Mouse (Mus musculus): ENCODE results near the gene Tbx2. TPM values are rescaled to one million over a fixed set of nuclear protein-coding genes. Genes with fewer than 3 reads are reported as not detected.

Tbx2 gene
- polyA plus RNA-seq, 3 experiments from 2014 or later: not detected

DNA sequence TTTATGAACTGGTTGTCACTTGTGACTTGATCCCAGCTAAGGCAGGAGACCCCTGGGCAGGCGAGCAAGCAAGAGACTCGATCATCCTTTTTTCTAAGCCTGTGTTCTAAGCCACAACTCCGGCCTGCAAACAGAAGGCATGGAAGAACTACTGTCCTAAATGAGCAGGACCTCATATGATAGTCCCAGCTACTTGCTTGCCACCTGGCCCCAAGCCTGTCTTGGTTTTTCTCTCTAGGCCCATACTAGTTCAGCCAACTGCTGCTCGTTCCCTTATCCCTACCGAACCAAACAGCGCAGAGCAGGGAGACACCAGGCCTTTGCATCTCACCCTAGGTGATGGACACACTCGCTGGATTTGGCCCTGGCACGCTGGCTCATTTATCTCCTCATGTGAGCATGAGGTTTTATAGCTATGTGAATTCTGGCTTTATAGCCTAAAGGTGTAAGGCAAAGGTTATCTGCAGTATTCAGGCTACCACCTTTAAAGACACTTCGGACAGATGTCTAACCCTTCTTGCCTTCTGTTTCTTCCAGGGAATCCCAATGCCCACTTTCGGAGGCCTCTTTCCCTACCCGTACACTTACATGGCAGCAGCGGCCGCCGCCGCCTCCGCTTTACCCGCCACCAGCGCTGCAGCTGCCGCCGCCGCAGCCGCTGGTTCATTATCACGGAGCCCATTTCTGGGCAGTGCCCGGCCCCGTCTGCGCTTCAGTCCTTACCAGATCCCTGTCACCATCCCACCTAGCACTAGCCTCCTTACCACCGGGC is 7.9 kb downstream of the Tbx2 start:
- no peak for ATAC-seq

DNA sequence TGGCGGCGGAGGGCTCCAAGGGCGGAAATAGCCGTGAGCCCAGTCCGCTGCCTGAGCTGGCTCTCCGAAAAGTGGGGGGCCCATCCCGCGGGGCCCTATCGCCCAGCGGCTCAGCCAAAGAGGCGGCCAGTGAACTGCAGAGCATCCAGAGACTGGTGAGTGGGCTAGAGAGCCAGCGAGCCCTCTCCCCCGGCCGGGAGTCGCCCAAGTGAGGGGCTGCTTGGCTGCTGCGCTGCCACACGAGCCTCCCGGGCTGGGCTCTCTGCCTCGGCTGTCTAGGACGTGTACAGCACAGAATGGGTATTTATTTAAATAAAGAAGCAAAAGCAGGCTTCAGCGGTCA is 8.4 kb downstream of the Tbx2 start:
- ATAC-seq: no peak

DNA sequence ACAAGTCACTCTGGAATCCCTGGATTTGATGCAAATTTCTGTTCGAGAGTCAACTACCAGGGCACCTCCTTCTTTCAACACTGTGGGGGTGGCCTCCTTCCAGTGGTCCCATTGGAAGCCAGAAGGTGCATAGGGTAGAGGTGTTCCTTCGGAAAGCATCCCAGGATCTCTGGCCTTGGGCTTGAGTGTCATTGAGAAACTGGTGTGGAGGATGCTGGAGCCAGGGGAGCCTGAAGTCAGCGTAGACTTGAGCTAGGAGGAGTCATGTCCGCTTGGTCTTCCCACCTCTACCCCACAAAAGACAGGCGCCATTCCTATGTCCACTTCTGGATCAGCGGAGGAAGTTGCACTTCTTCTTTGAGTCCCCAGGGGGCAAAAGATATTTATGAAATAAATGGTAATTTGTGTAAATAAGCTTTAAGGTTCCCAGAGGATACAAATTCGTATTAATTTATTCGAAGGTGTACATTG is 8.9 kb downstream of the Tbx2 start:
- ATAC-seq: no peak

DNA sequence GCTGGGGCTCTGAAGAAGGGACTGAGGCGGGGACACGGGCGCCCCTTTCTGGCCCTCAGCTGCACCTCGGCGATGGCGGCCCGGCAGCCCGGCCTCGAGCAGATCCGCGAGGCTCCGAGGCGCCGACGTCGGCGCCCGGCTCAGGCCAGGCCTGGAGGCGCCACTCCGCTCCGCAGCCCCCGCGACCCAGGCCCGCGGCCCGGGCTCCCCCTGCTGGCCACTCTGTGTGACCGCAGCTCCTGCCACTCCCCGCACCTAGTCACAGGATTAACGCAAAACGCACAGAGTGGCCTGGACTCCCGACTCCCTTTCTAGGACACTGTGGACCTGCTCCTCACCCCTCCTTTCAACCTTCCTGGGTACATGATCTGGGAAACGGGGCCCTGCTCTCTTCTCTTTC is 9.6 kb downstream of the Tbx2 start:
- ATAC-seq: peak; percentile 54

DNA sequence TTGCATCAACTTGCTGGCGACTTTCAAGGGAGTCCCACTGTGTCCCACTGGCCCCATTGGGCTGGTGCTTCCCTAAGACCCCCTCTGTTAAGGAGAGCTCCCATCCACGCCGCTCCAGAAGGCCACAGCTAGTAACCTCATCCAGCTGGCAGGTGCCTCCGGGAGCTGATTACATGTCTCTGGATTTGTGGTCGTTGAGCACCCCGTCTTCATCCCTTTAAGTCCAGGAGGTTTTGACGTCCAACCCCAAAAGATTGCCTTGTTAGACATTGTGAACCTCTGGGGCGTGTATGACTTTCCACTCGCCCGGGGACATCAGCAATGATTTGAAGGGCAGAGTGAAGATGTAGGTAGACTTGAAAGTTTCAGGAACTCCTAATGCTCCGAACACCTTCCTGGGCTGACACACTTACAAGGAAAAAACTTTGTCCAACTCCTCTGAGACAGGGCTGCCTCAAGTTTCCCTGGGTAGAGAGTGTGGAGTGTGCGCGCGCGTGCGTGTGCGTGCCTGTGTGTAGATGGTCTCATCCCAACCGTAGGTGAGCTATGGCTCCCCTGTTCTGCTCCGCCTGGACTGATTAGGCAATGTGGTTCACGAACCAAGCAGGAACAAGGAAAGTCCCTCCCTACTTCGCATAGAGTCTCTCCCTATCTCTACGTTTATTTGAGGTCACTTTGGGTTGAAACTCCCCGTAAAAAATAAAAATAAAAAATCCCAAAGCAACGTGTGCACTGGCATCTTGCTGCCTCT is 10.4 kb downstream of the Tbx2 start:
- ATAC-seq: no peak

DNA sequence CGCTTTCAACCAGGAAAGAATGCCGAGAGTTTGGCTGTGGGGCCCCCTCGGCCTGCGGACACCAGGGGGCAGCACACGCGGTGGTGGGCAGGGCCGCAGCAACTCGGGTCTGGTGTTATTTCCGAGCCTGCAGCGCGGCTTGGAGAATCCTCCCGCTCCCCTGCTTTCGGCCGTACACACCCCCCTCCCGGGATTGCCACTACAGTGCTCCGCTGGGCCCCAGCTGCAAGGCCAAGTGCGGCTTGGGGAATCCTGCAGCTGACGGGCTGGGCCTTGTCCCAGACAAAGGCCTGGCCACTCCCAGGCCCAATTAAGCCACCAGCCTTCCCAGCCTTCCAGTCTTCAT is 11.0 kb downstream of the Tbx2 start:
- no peak for ATAC-seq

DNA sequence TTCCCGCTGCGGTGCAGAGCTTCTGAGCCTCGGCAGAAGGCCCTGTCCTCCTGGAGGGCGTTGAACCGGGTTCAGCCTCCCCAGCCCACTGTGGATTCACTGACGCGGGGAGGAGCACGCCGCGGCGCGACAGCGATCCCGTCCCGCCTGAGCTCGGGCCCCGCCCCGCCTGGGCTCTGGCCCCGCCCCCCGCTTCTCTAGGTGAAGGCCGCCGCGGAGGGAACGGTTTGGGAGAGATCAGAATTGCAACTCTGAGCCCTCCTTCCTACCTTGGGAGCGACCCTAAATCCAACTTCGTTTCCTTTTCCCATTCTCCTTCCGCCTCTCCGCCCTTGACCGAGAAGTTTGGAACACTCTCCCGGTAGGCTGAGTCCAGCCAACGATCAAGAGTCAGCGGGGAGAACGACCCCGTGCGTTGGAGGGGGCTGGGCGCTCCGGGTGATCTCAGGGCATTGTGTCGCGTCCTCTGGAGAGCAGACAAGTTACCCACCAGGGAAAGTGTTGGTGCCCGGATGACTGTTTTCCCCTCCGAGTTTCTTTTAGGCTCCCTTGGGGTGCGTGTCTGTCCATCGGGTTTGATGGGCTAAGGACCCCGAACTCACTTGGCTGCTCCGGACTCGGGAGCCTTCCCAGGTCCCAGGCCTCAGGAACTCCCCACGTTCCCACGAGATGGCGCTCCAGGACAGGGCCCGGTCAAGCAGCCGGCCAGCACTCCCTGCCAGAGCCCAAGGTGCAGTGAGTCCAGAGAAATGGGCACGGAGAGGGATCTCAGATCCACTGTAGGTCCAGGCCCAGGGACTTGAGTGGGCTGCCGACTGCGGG is 12.0 kb downstream of the Tbx2 start:
- ATAC-seq: no peak

DNA sequence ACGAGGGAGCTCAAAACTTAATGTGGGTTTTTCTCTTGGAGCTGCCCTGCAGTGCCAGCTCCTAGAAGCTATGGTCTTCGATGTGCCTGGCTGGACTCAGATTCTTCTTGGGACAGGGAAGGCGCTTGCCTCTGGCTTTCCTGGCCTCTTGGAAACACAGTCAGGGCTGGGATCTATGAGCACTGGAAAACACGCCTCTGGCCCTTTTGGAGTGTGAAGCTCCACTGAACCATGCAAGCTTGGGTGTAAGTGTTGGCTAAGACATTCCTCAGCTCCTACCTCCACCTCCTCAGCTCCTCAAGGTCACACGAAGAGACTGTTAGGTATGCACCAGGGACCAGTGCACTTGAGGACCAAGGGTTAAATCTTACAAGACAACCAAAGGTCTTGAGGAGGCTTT is 12.6 kb downstream of the Tbx2 start:
- ATAC-seq: no peak

DNA sequence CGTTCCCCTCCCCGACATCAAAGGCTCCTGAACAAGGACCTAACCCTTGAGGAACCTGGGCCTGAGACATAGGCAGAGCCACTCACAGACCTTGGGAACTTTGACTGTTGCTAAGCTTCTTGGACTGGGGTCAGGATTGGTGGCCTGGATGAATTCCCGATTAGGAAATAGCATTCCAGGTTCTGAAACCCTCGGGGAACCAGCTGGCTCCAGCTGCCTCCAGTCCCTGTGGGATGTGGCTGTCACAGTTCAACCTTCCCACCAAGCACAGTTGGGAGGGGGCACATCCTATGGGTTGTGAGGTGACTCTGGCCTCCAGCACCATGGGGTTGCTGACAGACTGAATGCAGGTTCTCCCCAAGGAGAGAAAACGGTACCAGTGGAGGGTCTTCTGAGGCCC is 13.6 kb downstream of the Tbx2 start:
- no peak for ATAC-seq

DNA sequence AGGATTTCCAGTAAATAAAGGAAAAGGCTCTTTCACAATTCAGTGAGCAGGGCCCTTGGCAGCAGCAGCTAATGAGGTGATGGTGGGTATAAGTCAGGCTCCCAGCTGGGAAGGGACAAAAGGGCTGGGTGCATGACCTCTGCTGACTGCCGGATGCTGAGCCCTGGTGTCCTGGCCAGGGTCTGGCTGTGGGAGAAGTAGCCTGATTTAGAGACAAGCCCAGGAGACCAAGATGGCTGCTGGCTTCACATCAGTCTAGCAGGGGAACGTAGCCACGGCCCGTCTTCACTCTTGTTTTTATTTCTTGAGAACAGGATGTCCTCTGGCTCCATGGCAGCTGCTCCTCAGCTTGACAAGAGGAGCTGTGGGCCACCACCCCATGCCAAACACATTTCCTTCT is 14.2 kb downstream of the Tbx2 start:
- no peak for ATAC-seq

DNA sequence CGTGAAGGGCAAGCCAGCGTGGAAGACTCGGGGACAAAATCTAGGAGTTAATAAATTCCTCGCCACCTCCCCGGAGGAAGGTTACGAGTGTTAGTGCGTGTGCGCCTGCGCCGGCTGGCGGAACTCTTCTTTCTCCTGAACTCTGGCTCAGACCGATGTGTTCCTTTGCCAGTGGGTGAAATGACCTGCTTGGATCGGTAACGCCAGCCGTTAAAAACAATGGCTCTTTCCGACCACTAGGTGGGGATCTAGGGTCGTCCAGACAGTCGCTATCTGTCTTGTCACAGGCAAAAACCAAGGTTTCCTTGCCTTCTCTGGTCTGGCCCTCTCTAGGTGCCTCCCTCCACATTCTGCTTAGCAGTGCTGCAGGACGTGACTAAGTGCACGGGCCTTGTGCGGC is 16.7 kb downstream of the Tbx2 start:
- peak; percentile 67 for ATAC-seq

DNA sequence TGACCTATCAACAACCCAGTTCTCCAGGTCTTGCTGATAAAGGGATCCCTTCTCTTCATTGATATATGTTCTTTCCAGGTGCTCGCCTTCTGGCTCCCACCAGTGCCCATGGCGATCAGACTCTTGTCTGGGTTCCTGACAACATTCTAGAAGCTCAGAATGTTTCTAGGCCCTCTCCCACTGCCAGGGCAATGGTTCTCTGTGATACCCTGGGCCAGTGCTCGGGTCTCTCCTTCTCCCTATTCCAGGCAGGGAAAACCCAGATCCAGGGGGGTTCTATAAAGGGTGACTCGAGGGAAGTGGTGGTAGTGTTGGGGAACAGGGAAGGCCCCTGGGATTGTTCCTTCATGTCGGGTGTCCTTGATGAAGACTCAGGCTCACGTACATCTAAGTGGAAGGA is 17.9 kb downstream of the Tbx2 start, which contains the start of gene Gm11444:
Gene Gm11444 (minus strand): TSS at position 101 of the 400 bp plus-strand sequence.
- no peak for ATAC-seq

DNA sequence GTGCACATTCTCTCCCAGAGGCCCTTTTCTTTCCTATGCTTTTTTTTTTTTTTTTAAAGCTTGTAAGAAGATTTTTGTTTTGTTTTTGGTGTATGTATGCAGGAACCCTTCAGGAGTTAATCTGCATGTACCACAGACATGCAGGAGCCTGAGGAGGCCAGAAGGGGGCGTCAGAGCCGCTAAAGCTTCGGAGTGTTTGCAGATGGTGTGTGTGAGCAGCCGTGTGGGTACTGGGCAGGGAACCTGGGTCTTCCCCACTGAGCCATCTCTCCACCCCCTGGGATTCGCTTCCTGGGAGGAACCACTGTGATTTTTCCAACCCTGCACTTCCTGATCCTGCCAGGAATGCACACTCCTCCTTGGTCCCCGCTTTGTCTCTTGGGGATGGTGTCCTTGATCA is 18.4 kb downstream of the Tbx2 start:
- ATAC-seq: no peak

DNA sequence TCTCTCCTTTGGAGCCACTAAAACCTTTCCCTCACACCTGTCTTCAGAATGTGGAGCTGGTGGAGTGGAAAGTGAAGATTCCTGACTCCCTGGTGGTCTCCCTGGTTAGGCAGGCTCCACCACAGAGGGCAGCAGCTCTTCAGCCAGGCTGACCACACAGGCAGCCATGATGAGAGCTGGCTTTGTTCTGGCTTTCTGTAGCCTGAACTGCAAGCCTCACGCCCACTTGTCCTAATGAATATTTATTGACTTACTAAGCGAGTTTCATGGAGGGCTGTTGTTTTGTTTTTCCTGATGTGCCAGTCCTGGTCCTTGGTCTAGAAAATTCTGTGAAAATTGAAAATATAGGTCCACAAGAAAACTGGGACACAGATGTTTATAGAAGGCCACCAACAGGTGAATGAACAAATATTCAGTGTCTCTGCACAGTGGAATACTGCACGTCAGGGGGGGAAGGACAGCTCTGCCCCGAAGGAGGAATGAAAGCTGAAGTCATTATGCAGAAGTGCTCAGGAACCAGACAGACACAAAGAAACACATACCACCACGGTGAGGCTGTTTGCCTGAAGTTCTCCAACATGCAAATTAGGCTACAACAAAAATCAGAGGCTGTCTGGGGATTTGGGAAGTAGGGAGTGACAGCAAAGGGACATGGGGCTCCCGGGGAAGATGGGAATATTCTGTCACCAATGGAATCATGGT is 25.8 kb downstream of the Tbx2 start:
- ATAC-seq: no peak

DNA sequence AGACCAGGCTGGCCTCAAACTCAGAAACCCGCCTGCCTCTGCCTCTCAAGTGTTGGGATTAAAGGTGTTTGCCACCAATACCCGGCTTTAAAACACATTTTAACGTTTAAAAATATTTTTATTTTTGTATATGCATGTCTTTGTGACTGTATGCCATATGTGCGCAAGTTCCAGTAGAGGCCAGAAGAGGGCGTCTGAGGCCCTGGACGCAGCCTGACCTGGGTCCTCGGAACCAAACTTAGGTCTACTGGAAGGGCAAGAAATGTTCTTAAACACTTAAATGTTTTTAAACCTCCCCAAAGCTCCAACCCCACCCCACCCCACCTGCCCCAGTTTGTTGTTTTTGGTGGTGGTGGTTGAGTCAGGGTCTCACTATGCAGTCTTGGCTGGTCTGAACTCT is 32.0 kb downstream of the Tbx2 start:
- no peak for ATAC-seq

DNA sequence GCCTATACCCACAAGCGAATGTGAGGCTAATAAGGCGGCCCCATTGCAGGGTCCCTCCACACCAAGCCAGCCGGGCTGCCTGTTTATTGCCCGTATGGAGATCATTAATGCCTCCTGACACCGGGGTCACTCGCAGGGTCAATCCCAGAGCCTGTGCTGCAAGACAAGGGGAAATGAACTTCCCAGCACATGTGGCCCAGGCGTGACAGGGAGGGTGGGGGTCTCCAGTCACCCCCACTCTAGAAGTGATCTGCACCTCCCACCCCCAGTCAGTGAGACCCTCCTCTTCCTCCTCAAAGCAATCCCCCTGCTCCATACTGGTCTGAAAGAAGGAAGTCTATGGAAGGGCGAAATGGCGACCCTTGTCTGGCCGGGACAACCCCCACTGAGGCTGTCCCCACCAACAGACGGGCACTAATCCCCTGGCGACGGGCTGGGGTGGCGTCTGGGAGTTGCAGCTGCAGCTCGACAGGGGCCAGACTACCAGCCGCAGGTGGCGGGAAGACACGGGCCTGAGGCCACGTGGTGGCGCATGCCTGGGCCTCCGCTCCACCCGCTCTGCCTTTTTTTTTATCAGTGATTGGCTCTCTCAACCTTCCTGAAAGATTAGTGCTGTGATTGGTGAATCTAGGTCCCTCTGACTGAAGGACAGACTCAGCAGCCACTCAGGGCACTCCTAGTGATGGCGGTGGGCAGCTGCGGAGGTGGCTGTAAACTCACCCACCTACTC is 43.9 kb downstream of the Tbx2 start:
- ATAC-seq: no peak

DNA sequence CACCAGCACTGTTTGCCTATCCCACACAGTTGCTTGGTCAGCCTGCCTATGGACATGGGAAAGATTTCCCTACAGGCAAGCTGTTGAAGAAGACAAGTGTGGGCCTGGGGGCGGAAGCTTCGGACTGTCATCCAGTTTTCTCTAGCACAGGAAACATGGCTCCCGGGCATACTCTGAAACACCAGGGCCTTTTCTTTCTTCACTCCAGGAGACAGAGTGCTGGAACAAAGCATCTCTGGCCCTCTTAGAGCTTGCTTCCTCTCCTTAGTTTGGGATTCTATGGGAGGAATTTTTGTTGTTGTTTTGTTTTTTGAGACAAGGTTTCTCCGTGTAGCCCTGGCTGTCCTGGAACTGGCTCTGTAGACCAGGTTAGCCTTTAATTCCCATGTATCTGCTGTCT is 52.1 kb downstream of the Tbx2 start:
- ATAC-seq: no peak

DNA sequence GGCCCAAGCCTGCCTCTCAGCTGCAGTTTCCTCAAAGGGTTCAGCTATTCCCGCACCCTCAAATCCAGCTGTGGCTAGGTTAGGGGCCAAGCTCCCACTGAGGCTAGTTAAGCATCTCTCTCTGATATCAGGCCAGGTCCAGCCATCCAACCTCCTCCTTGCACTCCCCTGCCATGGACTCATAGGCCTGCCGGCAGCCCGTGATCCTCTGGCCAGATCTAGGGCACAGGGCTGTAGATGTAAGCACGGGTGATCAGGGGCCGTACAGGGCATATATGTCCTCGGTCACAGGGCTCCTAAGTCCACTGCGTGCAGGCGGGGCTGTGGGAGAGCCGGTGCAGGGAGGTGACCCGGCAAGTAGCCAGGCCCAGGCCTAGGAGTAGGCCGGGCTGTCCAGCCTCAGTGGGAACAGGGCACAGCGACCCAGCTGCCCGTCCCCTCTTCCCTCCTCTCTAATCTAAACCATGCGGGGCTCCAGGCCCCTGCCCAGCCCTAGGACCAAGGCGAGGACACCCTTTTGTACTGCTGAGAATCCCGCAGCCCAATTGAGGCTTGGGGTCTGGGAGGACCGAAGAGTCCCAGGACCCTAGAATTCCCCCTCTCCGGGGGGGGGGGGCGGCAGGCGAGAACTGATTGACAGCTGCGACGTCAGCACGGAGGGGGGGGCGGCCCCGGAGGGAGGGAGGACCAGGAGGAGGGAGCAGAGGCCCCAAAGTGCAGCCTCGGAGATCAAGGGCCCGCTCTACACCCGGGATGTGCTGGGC is 53.5 kb downstream of the Tbx2 start, which contains the start of gene Tbx4:
Gene Tbx4 (plus strand): TSS at position 758 of the 764 bp plus-strand sequence.
- no peak for ATAC-seq

DNA sequence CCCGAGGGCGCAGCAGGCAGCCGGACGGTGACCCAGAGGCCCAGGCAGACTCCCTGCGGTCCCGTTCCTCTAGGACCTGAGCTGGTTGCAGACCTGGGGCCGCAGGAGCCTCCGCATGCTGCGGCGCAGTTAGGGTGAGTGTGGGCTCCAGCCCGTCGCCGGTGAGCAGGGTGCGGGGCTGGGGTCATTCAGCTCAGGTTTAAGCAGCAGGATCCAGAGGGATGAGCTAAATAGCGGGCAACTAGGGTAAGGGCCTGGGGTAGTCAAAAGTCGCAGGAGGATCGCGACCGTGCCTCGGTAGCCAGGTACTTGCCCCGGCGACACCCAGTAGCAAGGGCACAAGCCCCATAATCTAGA is 54.1 kb downstream of the Tbx2 start:
- no peak for ATAC-seq

DNA sequence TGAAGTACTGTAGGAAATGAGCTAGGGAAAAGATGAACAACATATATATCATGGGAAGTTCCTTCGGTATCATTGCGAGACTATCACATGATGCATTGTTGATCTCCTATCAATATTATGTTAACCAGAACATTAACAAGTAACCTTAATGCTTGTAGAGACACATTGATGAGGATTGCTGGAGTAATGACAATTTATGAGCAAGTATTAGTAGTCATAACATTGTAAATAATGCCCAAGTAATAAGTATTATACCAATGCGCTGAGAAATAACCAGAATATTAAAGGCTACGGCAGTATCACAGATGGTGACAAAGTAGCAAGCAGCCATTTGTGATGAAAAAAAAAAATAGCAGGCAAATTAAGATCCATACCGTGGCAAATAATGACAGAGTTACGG is 54.9 kb downstream of the Tbx2 start:
- ATAC-seq: no peak

DNA sequence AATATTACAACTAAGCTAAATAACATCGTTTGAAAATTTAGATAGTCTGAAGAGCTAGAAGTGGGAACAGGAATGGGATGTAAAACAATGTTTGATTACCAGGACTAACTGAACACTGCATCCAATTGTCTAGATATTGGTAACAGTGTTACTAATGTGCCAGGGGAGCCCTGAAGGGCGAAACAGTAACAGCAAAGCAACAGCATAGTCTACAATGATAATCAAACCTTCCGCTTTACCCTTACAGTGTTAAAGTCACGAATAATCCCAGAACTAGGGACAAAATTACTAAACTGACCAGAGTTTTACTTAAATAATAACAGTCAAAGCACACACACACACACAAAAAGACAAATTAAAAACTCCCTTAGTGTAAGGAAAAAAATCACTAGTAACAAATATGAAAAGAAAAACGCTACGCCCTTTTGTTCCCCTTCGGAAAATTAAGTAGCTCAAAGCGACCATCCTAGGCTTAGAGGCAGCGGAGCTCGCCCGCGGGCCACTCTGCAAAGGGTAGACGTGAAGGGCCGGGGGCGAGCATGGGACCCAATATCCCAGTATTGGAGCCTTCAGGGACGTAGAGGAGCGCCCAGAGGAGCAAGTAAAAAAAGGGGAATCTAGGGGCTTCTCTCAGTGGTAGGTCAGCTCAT is 55.6 kb downstream of the Tbx2 start:
- ATAC-seq: no peak

Data from inflammation-experienced regulatory T-cells, adult 6 months (primary cell).